Mouse (Mus musculus): ENCODE data around the gene Zfp1.
A peak's percentile ranks its signal among the peaks of the same experiment; 100 is the strongest.

Zfp1 gene

GRCm38 (mm10) chr8:111676237-111676636 is 33.0 kb downstream of the Zfp1 start:
- DNase-seq (ENCODE audit: low spot score in 2 of 2), result no peak

DNA sequence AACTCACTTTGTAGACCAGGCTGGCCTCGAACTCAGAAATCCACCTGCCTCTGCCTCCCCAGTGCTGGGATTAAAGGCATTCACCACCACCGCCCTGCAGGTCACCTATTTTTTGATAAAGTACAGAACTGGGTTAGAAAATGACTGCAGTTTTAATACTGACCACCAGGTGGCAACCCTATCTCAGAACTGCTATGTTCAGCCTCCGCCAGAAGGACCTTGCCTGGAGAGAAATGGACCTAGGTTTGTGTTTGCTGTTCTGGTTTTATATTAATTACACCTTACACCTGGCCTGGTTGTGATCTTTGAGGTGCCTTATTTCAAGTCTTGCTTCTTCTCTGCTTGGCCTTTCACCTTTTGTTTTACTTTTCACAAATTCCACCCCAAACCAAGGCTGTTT is 34.9 kb downstream of the Zfp1 start:
- DNase-seq (ENCODE audit: low spot score in 2 of 2), result peak; percentile 18 to 69

GRCm38 (mm10) chr8:111678848-111679247 is 35.6 kb downstream of the Zfp1 start:
- peak in 1 of 2 experiments; percentile 58 for DNase-seq (ENCODE audit: low spot score in 2 of 2)

DNA sequence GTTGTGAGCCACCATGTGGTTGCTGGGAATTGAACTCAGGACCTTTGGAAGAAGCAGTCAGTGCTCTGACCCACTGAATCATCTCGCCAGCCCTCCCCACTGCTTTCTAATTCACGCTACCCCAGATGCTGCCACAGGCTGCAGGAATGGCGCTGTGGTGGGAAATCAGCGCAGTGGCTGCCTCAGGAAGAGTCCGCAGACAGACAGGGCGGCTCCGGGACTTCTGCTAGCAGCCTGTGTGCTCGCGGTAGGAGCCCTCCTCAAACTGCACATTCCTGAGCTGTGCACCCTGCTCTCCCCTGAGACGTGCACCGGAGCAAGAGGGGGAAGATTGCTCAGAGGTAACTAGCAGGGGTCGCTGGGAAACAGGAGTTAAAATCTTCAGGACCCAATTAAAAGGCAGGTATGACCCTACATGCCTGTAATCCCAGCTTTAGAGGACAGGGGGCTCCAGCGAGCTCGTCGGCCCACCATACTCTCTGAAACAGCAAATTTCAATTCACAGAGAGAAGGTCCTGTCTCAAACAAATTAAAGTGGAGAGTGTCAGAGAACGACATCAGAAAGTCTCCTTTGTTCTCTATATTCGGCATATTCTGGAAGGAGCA is 37.3 kb downstream of the Zfp1 start:
- no peak for DNase-seq (ENCODE audit: low spot score in 2 of 2)

DNA sequence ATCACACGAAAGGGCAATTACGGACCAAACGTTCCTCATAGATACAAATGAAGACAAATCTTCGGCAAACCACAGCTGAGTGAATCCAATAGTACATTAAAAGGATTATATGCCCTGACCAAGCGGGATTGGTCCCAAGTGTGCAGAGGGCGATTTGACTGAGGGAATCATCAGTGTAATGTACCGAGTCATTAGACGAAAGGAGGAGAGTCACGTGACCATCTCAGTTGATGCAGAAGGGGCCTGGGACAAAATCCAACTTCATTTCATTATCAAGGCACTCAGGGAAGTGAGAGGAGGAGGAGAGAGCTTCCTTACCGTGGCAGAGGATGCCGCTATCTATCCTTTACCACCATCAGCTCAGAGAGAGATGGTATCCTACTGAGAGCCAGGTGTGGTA is 38.0 kb downstream of the Zfp1 start:
- DNase-seq (ENCODE audit: low spot score in 2 of 2), result no peak

GRCm38 (mm10) chr8:111682521-111682920 is 39.3 kb downstream of the Zfp1 start:
- no peak for DNase-seq (ENCODE audit: low spot score in 2 of 2)

DNA sequence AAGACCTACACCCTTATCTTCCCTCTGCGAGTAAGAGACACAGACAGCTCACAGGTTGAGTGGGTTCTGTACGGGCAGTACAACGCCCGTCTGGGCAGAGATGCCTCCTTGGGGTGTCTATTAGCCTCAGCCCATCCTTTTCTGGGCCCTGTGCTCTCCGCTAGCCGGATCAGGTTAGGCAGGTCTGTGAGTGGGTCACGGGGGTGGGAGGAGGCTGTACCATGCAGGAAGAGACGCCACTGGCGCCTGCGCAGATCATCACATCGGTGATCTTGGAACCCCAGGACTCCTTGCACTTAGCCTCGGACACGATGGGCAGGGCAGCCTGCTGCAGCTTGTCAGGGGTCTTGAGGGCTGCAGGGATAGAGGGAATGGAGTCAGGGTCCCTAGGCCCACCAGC is 43.7 kb downstream of the Zfp1 start:
- DNase-seq (ENCODE audit: low spot score in 2 of 2), result no peak

DNA sequence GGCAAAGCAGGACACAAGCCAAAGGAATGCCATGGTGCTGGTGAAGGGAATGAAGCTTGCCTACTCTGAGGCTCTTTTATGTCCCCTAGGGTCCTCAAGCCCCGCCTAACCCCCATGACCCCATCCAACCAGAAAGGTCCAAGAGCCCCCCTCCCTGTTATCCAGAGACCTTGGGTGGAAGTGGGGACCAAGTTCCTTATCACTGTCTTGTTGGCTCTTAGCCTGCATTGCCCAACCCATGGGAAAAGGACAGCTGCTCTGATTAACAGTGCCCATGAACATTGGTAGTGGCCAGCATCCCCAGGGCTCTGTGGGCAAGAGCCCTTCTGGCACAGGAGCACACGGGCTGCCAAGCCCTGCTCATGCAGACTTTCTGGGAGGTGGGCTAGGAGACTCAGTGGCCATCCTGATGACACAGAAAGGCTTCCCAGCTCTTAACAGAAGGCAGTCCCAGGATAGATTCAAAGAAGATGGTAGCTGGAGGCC is 47.8 kb downstream of the Zfp1 start, which contains the start of gene Ctrb1:
Gene Ctrb1 (minus strand): TSS at position 51 of the 486 bp plus-strand sequence.
- no peak for DNase-seq (ENCODE audit: low spot score in 2 of 2)

DNA sequence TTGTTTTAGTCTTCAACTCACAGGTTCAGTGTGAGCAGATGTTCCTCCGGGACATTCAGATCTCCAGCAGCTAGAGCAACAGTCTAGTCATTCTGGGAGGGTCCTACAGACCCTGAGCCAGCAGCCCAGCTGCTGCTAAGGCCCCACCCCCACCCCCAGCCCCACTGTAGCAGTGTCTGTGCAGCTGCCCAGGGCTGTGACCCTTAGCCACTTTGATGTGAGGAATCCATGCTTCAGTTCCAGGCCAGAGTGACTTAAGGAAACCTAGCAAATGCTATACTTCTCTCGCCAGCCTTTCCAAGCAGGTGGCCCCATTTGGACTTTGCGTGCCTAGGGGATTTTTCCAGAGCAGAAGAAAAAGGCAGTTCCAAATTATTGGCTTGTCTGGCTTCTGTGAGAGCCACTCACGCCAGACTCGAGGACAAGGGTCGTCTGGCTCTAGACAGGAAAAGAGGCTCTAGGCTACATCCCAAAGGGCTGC is 50.1 kb downstream of the Zfp1 start:
- DNase-seq (ENCODE audit: low spot score in 2 of 2), result no peak

- DNase-seq (ENCODE audit: low spot score in 2 of 2), result no peak
These were observed 52.2 kb downstream of the Zfp1 start for GRCm38 (mm10) chr8:111695441-111695840.

- DNase-seq (ENCODE audit: low spot score in 2 of 2), result no peak
These were observed 54.5 kb downstream of the Zfp1 start for GRCm38 (mm10) chr8:111697655-111698054.

DNA sequence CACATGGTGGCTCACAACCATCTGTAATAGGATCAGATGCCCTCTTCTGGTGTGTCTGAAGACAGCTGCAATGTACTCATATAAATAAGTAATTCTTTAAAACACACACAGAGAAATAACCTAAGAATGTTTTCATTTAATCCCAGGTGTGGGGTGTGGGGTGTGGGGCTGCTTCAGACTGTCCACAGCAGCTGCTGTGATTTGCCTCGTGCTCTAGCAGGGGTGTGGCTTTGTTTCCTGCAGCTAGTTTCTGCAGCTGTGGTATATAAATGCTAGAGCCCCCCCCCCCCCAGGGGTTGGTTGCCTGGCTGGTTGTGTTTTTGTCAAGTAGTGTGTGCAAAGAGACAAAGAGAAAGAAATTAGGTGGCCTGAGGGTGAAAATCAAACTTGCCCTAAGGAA is 55.8 kb downstream of the Zfp1 start:
- no peak for DNase-seq (ENCODE audit: low spot score in 2 of 2)

- no peak for DNase-seq (ENCODE audit: low spot score in 2 of 2)
These were observed 57.0 kb downstream of the Zfp1 start for GRCm38 (mm10) chr8:111700201-111700600.

- no peak for DNase-seq (ENCODE audit: low spot score in 2 of 2)
These were observed 57.5 kb downstream of the Zfp1 start for GRCm38 (mm10) chr8:111700740-111701139.

- DNase-seq (ENCODE audit: low spot score in 2 of 2), result no peak
These were observed 58.2 kb downstream of the Zfp1 start for GRCm38 (mm10) chr8:111701380-111701779.

DNA sequence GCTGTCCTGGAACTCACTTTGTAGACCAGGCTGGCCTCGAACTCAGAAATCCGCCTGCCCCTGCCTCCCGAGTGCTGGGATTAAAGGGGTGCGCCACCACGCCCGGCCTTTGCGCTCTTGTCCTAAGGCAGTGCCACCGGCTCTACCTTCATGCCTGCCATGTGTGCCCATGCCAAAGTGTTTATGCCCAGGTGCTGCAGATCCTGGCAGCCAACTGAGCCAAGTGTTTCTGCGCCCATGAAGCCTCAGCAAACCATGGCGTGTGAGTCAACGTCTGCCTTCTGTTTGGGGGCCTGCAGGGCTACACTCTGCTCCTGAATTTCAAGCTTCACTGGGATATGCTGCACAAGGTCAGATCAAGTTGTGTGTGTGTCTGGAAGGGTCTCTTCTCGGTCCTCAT is 61.4 kb downstream of the Zfp1 start:
- DNase-seq (ENCODE audit: low spot score in 2 of 2), result no peak

GRCm38 (mm10) chr8:111705222-111705621 is 62.0 kb downstream of the Zfp1 start:
- DNase-seq (ENCODE audit: low spot score in 2 of 2), result no peak

DNA sequence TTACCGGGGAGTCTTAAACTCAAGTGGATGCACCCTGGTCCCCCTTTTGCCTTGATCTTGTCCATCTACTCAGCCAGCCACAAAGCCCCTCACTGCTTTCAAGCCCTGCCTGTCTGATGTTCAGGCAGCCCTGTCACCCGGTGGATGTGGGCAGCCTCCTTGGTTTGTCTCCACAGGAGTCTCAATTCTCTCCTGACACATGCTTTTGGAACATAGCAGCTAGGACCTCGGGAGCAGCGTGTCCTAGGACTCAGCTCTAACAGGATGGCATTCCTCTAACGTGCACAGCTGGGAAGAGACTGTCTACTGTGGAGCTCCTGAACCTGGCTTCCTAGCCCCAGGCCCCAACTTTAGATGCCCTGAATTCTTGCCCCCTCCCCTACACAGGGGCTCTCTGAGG is 62.5 kb downstream of the Zfp1 start:
- DNase-seq (ENCODE audit: low spot score in 2 of 2), result no peak

GRCm38 (mm10) chr8:111708265-111708664 is 65.1 kb downstream of the Zfp1 start:
- no peak for DNase-seq (ENCODE audit: low spot score in 2 of 2)

DNA sequence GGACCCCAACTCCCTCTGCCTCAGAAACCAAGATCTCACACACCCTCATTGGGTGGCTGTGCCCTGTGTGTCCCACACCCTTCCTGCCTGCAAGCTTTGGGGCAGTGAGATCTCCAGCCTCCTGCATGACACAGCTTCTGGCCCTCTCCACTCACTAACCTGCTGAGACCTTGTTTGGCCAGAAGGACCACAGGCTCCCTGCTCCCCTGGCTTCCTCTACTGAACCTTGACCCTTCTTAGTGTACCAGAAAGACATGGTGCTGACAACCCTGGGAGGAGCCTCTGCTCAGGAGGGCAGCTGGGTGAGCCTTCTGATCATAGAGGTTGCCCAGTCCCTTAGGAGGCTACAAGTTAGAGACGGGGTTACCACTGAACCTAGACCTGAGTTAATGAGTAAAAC is 66.0 kb downstream of the Zfp1 start:
- DNase-seq (ENCODE audit: low spot score in 2 of 2), result no peak

GRCm38 (mm10) chr8:111710777-111711485 is 67.7 kb downstream of the Zfp1 start:
- no peak for DNase-seq (ENCODE audit: low spot score in 2 of 2)

DNA sequence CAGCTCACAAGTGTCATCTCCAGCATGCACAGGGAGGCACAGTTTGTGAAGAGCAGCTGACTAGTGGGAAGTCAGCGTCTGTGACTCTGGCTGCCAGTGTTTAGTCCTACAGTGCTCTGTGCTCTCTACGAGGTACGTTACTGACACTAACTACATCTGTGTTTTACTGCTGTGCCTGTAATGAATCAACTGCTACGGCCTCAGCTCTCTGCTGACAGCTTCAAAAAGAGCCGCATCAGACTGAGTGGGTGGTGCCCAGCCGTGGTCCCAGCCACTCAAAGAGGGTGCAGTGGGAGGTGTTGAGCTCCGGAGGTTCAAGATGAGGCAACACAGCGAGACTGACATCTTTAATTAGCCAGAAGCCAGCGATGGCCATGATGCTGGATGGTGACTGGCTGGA is 68.9 kb downstream of the Zfp1 start:
- peak in 1 of 2 experiments; percentile 59 for DNase-seq (ENCODE audit: low spot score in 2 of 2)

DNA sequence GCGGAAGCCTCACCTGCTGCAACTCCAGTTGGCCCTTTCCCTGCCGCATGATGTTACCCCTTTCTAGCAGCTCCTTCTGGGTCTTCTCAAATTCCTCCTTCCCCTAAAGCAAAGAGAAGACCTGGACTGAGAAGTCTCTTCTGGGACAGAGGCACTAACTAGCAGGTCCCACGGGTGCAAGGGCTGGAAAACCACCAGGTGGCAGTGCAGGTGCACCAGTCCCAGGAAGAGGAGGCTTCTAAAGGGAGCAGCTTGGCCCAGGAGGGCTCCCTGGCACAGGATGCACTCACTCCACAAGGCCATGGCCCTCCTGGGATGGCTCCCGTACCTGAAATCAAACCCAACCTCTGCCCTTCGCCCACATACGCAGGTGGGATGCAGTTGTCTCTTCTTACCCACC is 69.4 kb downstream of the Zfp1 start:
- peak in 1 of 2 experiments; percentile 67 for DNase-seq (ENCODE audit: low spot score in 2 of 2)
